Mouse (Mus musculus) heart, embryonic 16.5 days (tissue): Measurements from ENCODE around the gene Drosha. TPM values are rescaled to one million over a fixed set of nuclear protein-coding genes. Genes with fewer than 3 reads are reported as not detected.

Experiments
- ATAC-seq: fragments of 200-750 bp; cut with Nextera tagmentation; replicated peaks from 2 replicates; pipeline ENCODE4 v1.8.0; 2017; ENCODE audit warnings: moderate number of reproducible peaks; ENCODE audit not compliant: insufficient read depth, low FRiP score; ENCODE audit errors: extremely low read depth
- H3K27ac ChIP-seq: fragments of 300-500 bp; sonication (generic); 2 replicates; pipeline ENCODE4 v1.5.1; 2014; ENCODE audit warnings: mild to moderate bottlenecking, low read length, control low read depth, moderate library complexity
- H3K27me3 ChIP-seq: fragments of 300-500 bp; sonication (generic); 2 replicates; pipeline ENCODE4 v1.6.1; 2014; ENCODE audit warnings: low read length, mixed read lengths; ENCODE audit not compliant: control insufficient read depth, insufficient read depth
- H3K36me3 ChIP-seq: fragments of 300-500 bp; sonication (generic); 2 replicates; pipeline ENCODE4 v1.6.1; 2014; ENCODE audit not compliant: control insufficient read depth, insufficient read depth
- H3K4me1 ChIP-seq: fragments of 300-500 bp; sonication (generic); 2 replicates; pipeline ENCODE4 v1.6.1; 2014; ENCODE audit warnings: low read length, mixed read lengths; ENCODE audit not compliant: control insufficient read depth, insufficient read depth
- H3K4me2 ChIP-seq: fragments of 300-500 bp; sonication (generic); 2 replicates; pipeline ENCODE4 v1.6.1; 2014; ENCODE audit warnings: low read depth, mild to moderate bottlenecking, control low read depth, low read length
- H3K4me3 ChIP-seq: fragments of 300-500 bp; sonication (generic); 2 replicates; pipeline ENCODE4 v1.5.1; 2014; ENCODE audit warnings: mild to moderate bottlenecking, control low read depth, low read length
- H3K9ac ChIP-seq: fragments of 300-500 bp; sonication (generic); 2 replicates; pipeline ENCODE4 v1.6.1; 2014; ENCODE audit warnings: low read length, control low read depth
- H3K9me3 ChIP-seq: fragments of 300-500 bp; sonication (generic); replicated peaks from 2 replicates; pipeline ENCODE4 v1.6.1; 2016; ENCODE audit warnings: low read length; ENCODE audit not compliant: control insufficient read depth
- WGBS: fragments of 180-500 bp; shearing (Covaris S2); extraction: QIAGEN DNeasy Blood & Tissue Kit; methylation state at CpG from one replicate; pipeline ENCODE4 v1.1.7; 2014; 5-methylcytosine and 5-hydroxymethylcytosine counted together
- polyA plus RNA-seq: library from polyadenylated mRNA; unstranded; fragments of >200 nt; fragmentation: Nextera tagmentation; extraction: Ambion mirVana; gene quantifications from 2 replicates; pipeline ENCODE4 v1.2.1, GENCODE M21; 2015

Drosha gene
- polyA plus RNA-seq, 1 experiment from 2014 or later: 25.4 TPM

DNA sequence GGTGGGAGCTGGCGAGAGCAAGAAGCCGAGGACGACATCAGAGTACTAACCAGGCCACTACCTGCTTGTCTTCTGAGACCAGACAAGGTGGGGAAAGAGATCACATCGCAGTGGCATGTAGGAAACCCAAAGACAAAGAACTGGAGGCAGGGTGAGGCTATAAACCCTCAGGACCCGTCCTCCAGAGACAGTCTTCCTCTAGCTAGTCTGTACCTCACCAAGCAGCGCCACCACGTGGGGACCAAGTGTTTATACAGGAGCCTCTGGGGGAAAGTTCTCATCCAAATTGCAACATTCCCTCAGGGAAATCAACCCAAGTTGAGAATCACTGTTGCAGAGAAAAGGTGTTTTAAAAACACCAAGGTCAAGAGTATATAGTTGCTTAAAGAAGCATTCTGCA is 18.2 kb downstream of the Drosha start:
- H3K9ac ChIP-seq: no peak overlapping the region
- no peaks in the 10 kb centered on the region for H3K4me1 ChIP-seq
- 79% methylated on average over 7 of the region's 7 CpGs for WGBS
- ATAC-seq: no peak
- H3K4me3 ChIP-seq: no peak overlapping the region
- no peaks in the 10 kb centered on the region for H3K27me3 ChIP-seq
- H3K36me3 ChIP-seq: peaks cover 51% of the 10 kb centered on the region
- no peak overlapping the region for H3K27ac ChIP-seq
- H3K4me2 ChIP-seq: no peak overlapping the region
- H3K9me3 ChIP-seq: no peaks in the 10 kb centered on the region

- WGBS: 78% methylated on average over 11 of the region's 11 CpGs
- Histone ChIP-seq H3K4me3 (no peak overlapping the region), H3K4me2 (no peak overlapping the region), H3K9ac (no peak overlapping the region), H3K36me3 (peaks cover 40% of the 10 kb centered on the region), H3K4me1 (no peaks in the 10 kb centered on the region), H3K9me3 (no peaks in the 10 kb centered on the region), H3K27me3 (no peaks in the 10 kb centered on the region), H3K27ac (no peak overlapping the region)
- ATAC-seq: no peak
Observed at GRCm38 (mm10) chr15:12848196-12848975, 23.8 kb downstream of the Drosha start.

DNA sequence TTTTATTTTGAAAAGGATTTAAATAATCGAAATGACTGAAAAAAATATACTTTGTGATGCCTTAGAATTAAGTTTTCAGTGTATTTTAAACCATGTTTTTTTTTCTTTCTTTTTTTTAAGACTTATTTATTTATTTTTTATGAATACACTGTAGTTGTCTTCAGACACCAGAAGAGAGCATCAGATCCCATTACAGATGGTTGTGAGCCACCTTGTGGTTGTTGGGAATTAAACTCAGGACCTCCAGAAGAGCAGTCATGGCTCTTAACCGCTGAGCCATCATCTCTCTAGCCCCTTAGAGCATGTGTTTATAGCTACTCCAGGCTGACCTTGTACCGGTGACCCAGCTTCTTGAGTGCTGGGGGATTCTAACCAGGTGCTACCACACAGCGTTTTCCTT is 24.8 kb downstream of the Drosha start:
- Histone ChIP-seq H3K4me2 (no peak overlapping the region), H3K27ac (no peak overlapping the region), H3K9me3 (no peaks in the 10 kb centered on the region), H3K27me3 (no peaks in the 10 kb centered on the region), H3K9ac (no peak overlapping the region), H3K4me3 (no peak overlapping the region), H3K36me3 (peaks cover 35% of the 10 kb centered on the region), H3K4me1 (no peaks in the 10 kb centered on the region)
- WGBS: 68% methylated on average over 4 of the region's 4 CpGs
- ATAC-seq: no peak

DNA sequence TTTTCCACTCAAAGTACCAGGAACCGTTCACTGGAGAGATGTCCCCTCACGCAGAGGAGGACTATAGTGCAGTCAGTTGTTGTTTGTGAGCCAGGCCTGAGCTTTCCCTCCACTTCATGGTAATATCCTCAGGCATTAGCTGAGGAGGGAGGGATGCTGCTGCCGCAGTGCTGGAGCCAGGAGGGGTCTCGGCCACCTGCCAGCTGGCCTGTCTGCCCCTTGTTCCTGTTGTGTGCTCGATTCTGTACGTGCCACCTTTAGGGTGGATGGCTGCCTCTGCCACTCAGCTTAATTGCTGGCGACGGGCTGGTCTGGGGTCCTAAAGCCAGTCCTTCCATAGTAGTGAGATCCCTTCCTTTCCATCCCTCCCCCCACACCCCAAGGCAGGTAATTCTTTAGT is 28.9 kb downstream of the Drosha start:
- no peak overlapping the region for H3K27ac ChIP-seq
- no peak overlapping the region for H3K4me2 ChIP-seq
- H3K4me1 ChIP-seq: peaks cover 5% of the 10 kb centered on the region
- no peak overlapping the region for H3K9ac ChIP-seq
- no peaks in the 10 kb centered on the region for H3K9me3 ChIP-seq
- peaks cover 17% of the 10 kb centered on the region for H3K36me3 ChIP-seq
- no peaks in the 10 kb centered on the region for H3K27me3 ChIP-seq
- no peak for ATAC-seq
- WGBS: 92% methylated on average over 8 of the region's 8 CpGs
- no peak overlapping the region for H3K4me3 ChIP-seq

DNA sequence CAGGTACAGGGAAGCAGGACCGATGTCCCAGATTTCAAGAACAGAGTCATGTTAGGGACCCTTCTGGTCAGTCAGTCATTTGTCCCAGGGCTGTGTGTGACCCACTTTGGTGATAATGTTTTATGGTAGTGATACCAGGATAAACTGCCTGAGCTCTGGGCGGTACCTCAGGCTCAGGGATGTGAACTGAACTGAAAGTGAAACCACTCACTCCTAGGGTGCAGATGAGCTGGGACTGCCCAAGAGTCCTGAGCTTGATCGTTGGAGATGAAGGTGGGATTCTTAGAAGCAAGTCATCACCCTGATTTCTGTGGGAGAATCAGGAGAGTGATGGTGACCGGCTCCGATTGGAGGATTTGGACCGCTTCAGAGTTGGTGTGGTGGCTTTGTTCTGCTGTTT is 32.2 kb downstream of the Drosha start:
- H3K4me3 ChIP-seq: no peak overlapping the region
- no peak overlapping the region for H3K4me2 ChIP-seq
- H3K27ac ChIP-seq: no peak overlapping the region
- H3K9ac ChIP-seq: no peak overlapping the region
- 95% methylated on average over 6 of the region's 6 CpGs for WGBS
- no peaks in the 10 kb centered on the region for H3K27me3 ChIP-seq
- H3K36me3 ChIP-seq: peaks cover 15% of the 10 kb centered on the region
- ATAC-seq: no peak
- H3K9me3 ChIP-seq: no peaks in the 10 kb centered on the region
- peaks cover 5% of the 10 kb centered on the region for H3K4me1 ChIP-seq

- Histone ChIP-seq H3K4me3 (no peak overlapping the region), H3K27ac (peak overlapping the region; percentile 45; the same call in 1 of the 2 replicates), H3K36me3 (peaks cover 23% of the 10 kb centered on the region)
Observed at GRCm38 (mm10) chr15:12857840-12858516, 33.4 kb downstream of the Drosha start.

DNA sequence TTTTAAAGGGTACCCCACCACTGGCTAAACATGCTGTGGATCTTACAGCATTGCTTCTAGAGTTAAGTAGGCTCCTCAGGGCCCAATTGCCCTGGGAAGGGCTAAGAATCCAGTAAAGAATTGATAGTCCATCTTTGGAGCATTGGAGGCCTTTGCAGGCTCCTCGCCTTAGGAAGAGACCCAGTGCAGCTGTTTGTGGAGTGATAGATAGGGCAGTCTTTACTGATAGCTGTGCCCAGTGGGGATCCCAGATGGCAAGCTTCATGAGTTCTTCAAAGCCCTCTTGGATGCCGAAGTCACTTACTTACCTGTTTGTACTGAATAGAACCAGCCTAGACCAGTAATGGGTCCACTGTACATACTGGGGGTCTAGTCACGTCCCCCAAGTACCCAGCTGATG is 34.0 kb downstream of the Drosha start:
- no peak overlapping the region for H3K27ac ChIP-seq
- no peak overlapping the region for H3K4me2 ChIP-seq
- H3K4me1 ChIP-seq: peaks cover 5% of the 10 kb centered on the region
- H3K4me3 ChIP-seq: no peak overlapping the region
- WGBS: 82% methylated on average over 3 of the region's 3 CpGs
- no peak for ATAC-seq
- H3K36me3 ChIP-seq: peaks cover 24% of the 10 kb centered on the region
- H3K27me3 ChIP-seq: no peaks in the 10 kb centered on the region
- no peaks in the 10 kb centered on the region for H3K9me3 ChIP-seq
- H3K9ac ChIP-seq: no peak overlapping the region

More at GRCm38 (mm10) chr15:12857840-12858516, 33.4 kb downstream of the Drosha start:
- WGBS: 57% methylated on average over 12 of the region's 12 CpGs
- no peak overlapping the region for H3K4me2 ChIP-seq
- no peaks in the 10 kb centered on the region for H3K27me3 ChIP-seq
- H3K9ac ChIP-seq: no peak overlapping the region
- peak; percentile 63 for ATAC-seq
- H3K9me3 ChIP-seq: no peaks in the 10 kb centered on the region
- peaks cover 5% of the 10 kb centered on the region for H3K4me1 ChIP-seq

DNA sequence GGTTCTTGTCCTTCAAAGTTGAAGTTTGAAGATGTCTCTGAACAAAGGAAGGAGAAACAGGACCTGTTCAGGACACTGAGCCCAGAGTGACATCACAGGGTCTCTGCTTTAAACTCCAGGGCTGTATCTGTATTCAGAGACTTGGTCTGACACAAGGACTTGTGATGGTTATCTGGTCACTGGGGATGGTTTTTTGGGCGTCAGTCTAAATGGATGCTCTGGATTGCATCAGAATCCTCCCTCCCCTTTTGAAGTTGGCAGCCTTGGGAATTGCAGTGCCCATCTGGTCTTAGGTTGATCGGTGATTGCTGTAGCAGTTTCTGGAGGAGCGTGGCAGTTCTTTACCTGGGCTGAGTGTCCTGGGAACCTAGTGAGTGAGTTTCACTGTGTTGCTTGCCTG is 37.4 kb downstream of the Drosha start:
- no peak overlapping the region for H3K4me3 ChIP-seq
- no peak for ATAC-seq
- no peak overlapping the region for H3K27ac ChIP-seq
- H3K9me3 ChIP-seq: no peaks in the 10 kb centered on the region
- peaks cover 24% of the 10 kb centered on the region for H3K36me3 ChIP-seq
- WGBS: 77% methylated on average over 3 of the region's 3 CpGs
- H3K27me3 ChIP-seq: no peaks in the 10 kb centered on the region
- H3K4me1 ChIP-seq: peaks cover 12% of the 10 kb centered on the region
- no peak overlapping the region for H3K4me2 ChIP-seq
- H3K9ac ChIP-seq: no peak overlapping the region

GRCm38 (mm10) chr15:12863669-12864068 is 39.1 kb downstream of the Drosha start:
- Histone ChIP-seq H3K4me2 (no peak overlapping the region), H3K9me3 (no peaks in the 10 kb centered on the region), H3K36me3 (peaks cover 31% of the 10 kb centered on the region), H3K4me3 (no peak overlapping the region), H3K9ac (no peak overlapping the region), H3K27ac (no peak overlapping the region), H3K27me3 (no peaks in the 10 kb centered on the region), H3K4me1 (peaks cover 7% of the 10 kb centered on the region)
- 23% methylated on average over 1 of the region's 1 CpGs for WGBS
- no peak for ATAC-seq
